Mouse (Mus musculus) hindbrain, embryonic 12.5 days (tissue): ENCODE measurements around the gene Hspa1a. TPM values are rescaled to one million over a fixed set of nuclear protein-coding genes. Genes with fewer than 3 reads are reported as not detected.
"Not testable (repeated sequence)": the region's sequence is repeated elsewhere in the genome, so short reads cannot be mapped to it uniquely, and the experiment has no call there.

Experiments used
- ATAC-seq: fragments of 200-750 bp; cut with Nextera tagmentation; 2 replicates; pipeline ENCODE4 v1.8.0; 2017; ENCODE audit warnings: moderate TSS enrichment; ENCODE audit not compliant: low FRiP score
- H3K27ac ChIP-seq: fragments of 300-500 bp; sonication (generic); 2 replicates; pipeline ENCODE4 v1.5.1; 2016; ENCODE audit warnings: mild to moderate bottlenecking
- H3K27me3 ChIP-seq: fragments of 300-500 bp; sonication (generic); 2 replicates; pipeline ENCODE4 v1.6.1; 2016; ENCODE audit warnings: mild to moderate bottlenecking
- H3K36me3 ChIP-seq: fragments of 300-500 bp; sonication (generic); 2 replicates; pipeline ENCODE4 v1.6.1; 2016; ENCODE audit warnings: mild to moderate bottlenecking
- H3K4me1 ChIP-seq: fragments of 300-500 bp; sonication (generic); 2 replicates; pipeline ENCODE4 v1.6.1; 2016
- H3K4me2 ChIP-seq: fragments of 300-500 bp; sonication (generic); replicated peaks from 2 replicates; pipeline ENCODE4 v1.6.1; 2016; ENCODE audit warnings: mild to moderate bottlenecking
- H3K4me3 ChIP-seq: fragments of 300-500 bp; sonication (generic); 2 replicates; pipeline ENCODE4 v1.5.1; 2016; ENCODE audit warnings: mild to moderate bottlenecking
- H3K9ac ChIP-seq: fragments of 300-500 bp; sonication (generic); 2 replicates; pipeline ENCODE4 v1.6.1; 2016; ENCODE audit warnings: mild to moderate bottlenecking, moderate library complexity
- H3K9me3 ChIP-seq: fragments of 300-500 bp; sonication (generic); replicated peaks from 2 replicates; pipeline ENCODE4 v1.6.1; 2016; ENCODE audit warnings: mild to moderate bottlenecking
- WGBS: fragments of 180-500 bp; shearing (Covaris S2); methylation state at CpG from one replicate; pipeline ENCODE4 v1.1.7; 2016; 5-methylcytosine and 5-hydroxymethylcytosine counted together
- polyA plus RNA-seq: library from polyadenylated mRNA; unstranded; fragments of >200 nt; fragmentation: Nextera tagmentation; extraction: Ambion mirVana; gene quantifications from 2 replicates; pipeline ENCODE4 v1.2.1, GENCODE M21; 2016

Hspa1a gene
- polyA plus RNA-seq, 1 experiment from 2014 or later, result 2.2 TPM

- WGBS, result 32% methylated on average over 10 of the region's 10 CpGs
These were observed 21.2 kb downstream of the Hspa1a start for GRCm38 (mm10) chr17:34950514-34951455.

DNA sequence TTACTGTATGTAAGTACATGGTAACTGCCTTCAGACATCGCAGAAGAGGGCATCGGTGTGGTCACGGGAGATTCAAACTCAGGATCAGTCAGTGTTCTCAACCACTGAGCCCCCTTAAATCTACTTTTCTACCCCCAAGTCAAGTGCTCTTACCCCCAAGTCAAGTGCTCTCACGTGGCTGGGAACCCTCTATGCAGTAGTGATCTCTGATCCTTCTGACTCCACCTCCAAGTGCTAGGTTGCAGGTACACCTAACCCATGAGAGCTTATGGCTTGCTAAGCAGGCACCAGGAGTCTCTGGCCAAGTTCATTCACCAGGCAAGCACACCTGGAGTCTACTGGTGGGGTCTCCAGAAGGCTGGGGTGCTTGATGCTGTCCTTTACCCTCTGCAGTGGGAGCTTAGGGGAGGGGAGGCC, 22.4 kb downstream of the Hspa1a start:
- Histone ChIP-seq H3K9me3 (no peaks in the 10 kb centered on the region), H3K9ac (no peak overlapping the region), H3K27me3 (no peaks in the 10 kb centered on the region), H3K4me1 (peaks cover 13% of the 10 kb centered on the region), H3K4me2 (no peak overlapping the region), H3K4me3 (no peak overlapping the region), H3K36me3 (peaks cover 17% of the 10 kb centered on the region), H3K27ac (no peak overlapping the region)
- 41% methylated on average over 4 of the region's 4 CpGs for WGBS
- ATAC-seq, result no peak

More at GRCm38 (mm10) chr17:34950514-34951455, 21.2 kb downstream of the Hspa1a start:
- Histone ChIP-seq H3K27ac (peak overlapping the region; percentile 91), H3K36me3 (peaks cover 17% of the 10 kb centered on the region), H3K27me3 (peaks cover 11% of the 10 kb centered on the region), H3K4me3 (peak overlapping the region; percentile 82), H3K4me2 (peak overlapping the region; percentile 95), H3K9me3 (no peaks in the 10 kb centered on the region), H3K4me1 (peaks cover 13% of the 10 kb centered on the region), H3K9ac (peak overlapping the region; percentile 95)
- ATAC-seq, result no peak

DNA sequence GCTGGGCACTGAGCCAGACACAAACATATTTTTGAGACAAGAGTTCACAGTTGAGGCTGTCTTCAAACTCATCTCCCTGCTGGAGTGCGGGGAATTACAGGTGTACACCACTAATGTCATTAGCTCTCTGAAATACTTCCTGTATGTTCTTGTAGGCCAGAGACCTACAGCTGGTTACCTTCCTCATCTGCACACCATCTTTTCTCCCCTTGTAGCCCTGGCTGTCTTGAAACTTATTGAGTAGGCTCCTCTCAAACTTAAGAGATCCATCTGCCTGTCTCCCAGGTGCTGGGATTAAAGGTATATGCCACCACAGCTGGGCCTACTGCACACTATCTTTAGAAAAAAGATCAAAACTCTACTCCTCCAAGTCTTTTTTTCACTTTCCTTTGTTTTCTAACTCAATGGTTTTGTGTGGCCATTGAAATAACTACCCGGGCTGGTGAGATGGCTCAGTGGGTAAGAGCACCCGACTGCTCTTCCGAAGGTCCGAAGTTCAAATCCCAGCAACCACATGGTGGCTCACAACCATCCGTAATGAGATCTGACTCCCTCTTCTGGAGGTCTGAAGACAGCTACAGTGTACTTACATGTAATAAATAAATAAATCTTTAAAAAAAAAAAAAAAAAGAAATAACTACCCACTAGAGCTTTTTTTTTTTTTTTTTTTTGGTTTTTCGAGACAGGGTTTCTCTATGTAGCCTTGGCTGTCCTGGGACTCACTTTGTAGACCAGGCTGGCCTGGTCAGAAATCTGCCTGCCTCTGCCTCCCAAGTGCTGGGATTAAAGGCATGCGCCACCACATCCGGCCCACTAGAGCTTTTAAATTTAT, 23.0 kb downstream of the Hspa1a start:
- H3K9me3 ChIP-seq, H3K27ac ChIP-seq, H3K4me3 ChIP-seq, H3K9ac ChIP-seq, H3K27me3 ChIP-seq, H3K4me2 ChIP-seq, ATAC-seq: not testable (repeated sequence)
- Histone ChIP-seq H3K36me3 (peaks cover 17% of the 10 kb centered on the region), H3K4me1 (peaks cover 13% of the 10 kb centered on the region)
- 65% methylated on average over 9 of the region's 9 CpGs for WGBS

DNA sequence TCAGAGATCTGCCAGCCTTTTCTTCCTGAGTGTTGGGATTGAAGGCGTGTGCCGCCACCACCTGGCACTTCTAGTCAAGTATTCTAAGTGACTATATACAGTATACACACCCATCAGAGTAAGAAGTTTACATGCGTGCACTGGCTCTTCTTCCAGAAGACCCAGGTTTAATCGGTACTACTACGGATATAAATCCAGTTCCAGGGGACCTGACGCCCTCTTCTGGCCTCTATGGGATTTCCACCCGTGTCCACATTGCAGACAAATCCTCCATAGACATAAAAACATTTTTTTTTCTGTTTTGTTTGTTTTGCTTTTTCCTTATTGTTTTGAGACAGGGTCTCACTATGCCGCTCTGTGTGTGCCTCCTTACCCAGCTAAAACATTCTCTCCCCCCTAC, 24.4 kb downstream of the Hspa1a start:
- Histone ChIP-seq H3K9me3 (no peaks in the 10 kb centered on the region), H3K9ac (no peak overlapping the region), H3K4me3 (no peak overlapping the region), H3K27me3 (no peaks in the 10 kb centered on the region), H3K4me2 (no peak overlapping the region), H3K4me1 (peaks cover 13% of the 10 kb centered on the region), H3K27ac (peak overlapping the region; percentile 35; the same call in 1 of the 2 replicates), H3K36me3 (peaks cover 17% of the 10 kb centered on the region)
- no peak for ATAC-seq
- WGBS, result 35% methylated on average over 8 of the region's 8 CpGs

GRCm38 (mm10) chr17:34946486-34947140, 25.3 kb downstream of the Hspa1a start:
- H3K4me2 ChIP-seq, result no peak overlapping the region
- no peak overlapping the region for H3K4me3 ChIP-seq
- H3K9ac ChIP-seq, result no peak overlapping the region
- H3K36me3 ChIP-seq, result peaks cover 17% of the 10 kb centered on the region
- 93% methylated on average over 5 of the region's 5 CpGs for WGBS
- H3K4me1 ChIP-seq, result peaks cover 16% of the 10 kb centered on the region
- H3K27ac ChIP-seq, result no peak overlapping the region
- no peaks in the 10 kb centered on the region for H3K27me3 ChIP-seq
- no peak for ATAC-seq
- no peaks in the 10 kb centered on the region for H3K9me3 ChIP-seq

DNA sequence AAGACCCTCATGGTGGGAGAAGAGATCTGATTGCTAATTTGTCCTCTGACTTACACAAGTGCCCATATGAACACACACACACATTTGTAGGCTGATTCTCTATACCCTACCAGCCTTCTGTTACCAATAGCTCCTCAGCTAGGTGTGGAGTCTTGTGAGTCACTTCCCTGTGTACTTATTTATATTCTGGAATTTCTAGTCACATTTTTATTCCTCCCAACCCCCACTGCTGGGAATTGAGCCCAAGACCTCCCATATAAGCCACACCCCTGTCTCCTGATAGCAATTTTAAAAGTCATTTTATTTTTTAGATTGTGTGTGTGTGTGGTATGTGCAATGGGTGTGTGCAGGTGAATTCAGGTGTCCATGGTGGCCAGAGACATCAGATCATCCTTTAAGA, 27.6 kb downstream of the Hspa1a start:
- no peak overlapping the region for H3K4me2 ChIP-seq
- H3K4me1 ChIP-seq, result peaks cover 6% of the 10 kb centered on the region; the same call in 1 of the 2 replicates
- no peak overlapping the region for H3K9ac ChIP-seq
- H3K27me3 ChIP-seq, result no peaks in the 10 kb centered on the region
- peaks cover 1% of the 10 kb centered on the region for H3K36me3 ChIP-seq
- no peak overlapping the region for H3K27ac ChIP-seq
- H3K9me3 ChIP-seq, result no peaks in the 10 kb centered on the region
- ATAC-seq, result no peak
- H3K4me3 ChIP-seq, result no peak overlapping the region

GRCm38 (mm10) chr17:34943128-34943815, 28.7 kb downstream of the Hspa1a start:
- no peak for ATAC-seq
- WGBS, result 80% methylated on average over 4 of the region's 4 CpGs
- Histone ChIP-seq H3K27ac (no peak overlapping the region), H3K27me3 (no peaks in the 10 kb centered on the region), H3K4me3 (no peak overlapping the region), H3K36me3 (no peaks in the 10 kb centered on the region), H3K4me2 (no peak overlapping the region), H3K9ac (no peak overlapping the region), H3K4me1 (peaks cover 6% of the 10 kb centered on the region; the same call in 1 of the 2 replicates), H3K9me3 (no peaks in the 10 kb centered on the region)

- Histone ChIP-seq H3K4me3 (peak overlapping the region; percentile 15), H3K36me3 (no peaks in the 10 kb centered on the region), H3K9ac (peak overlapping the region; percentile 5; the same call in 1 of the 2 replicates), H3K27me3 (no peaks in the 10 kb centered on the region), H3K9me3 (no peaks in the 10 kb centered on the region), H3K4me1 (peaks cover 6% of the 10 kb centered on the region; the same call in 1 of the 2 replicates), H3K4me2 (peak overlapping the region; percentile 43), H3K27ac (no peak overlapping the region)
- ATAC-seq, result no peak
- WGBS, result 12% methylated on average over 15 of the region's 15 CpGs
These were observed 30.5 kb downstream of the Hspa1a start for GRCm38 (mm10) chr17:34941344-34942041.

DNA sequence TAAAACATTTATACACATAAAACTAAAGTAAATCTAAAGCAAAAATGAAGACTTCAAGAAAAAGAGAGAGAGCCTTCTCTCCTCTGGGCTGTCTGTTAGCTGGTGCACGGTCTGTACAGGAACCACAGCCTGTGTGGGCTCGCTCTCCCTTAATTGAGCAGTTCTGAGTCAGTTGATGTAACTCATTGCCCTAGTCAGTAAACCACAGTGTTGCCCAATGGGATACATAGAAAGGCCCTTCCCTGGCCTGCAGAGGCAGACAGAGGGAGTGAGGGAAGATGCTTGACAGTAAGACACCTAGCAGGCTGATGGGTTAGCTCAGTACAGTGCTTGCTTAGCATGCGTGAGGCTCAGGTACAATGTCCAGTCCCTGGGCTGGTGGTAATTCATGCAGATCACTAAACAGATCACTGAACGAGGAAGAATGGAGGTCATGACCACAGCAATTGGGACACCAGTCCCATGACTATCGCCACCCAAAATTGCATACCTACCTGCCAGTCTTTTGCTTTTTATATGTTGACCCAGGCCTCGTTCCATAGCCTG, 33.9 kb downstream of the Hspa1a start:
- Histone ChIP-seq H3K9ac (no peak overlapping the region), H3K4me1 (peaks cover 14% of the 10 kb centered on the region; the same call in 1 of the 2 replicates), H3K27ac (no peak overlapping the region), H3K4me3 (no peak overlapping the region), H3K4me2 (no peak overlapping the region), H3K27me3 (no peaks in the 10 kb centered on the region), H3K36me3 (peaks cover 13% of the 10 kb centered on the region; the same call in 1 of the 2 replicates), H3K9me3 (no peaks in the 10 kb centered on the region)
- 85% methylated on average over 6 of the region's 6 CpGs for WGBS
- no peak for ATAC-seq

DNA sequence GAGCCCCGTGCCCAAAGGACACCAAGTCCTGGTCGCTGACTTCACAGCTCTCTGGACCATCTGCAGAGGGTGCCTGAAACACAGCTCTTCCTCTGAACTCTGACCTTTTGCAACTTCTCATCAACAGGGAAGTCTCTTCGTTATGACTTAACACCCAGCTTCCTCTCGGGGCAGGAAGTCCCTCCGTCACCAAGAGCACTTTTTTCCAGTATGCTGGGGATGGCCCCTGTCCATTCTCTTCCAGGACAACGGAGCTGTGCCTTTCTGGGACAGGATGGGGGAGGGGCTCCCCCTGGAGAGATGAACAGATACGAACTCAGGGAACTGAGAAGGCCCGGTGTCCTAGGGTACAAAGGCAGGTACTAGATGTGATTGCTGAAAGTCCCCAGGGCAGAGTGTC, 37.1 kb downstream of the Hspa1a start:
- Histone ChIP-seq H3K9ac (no peak overlapping the region; the same call in 1 of the 2 replicates), H3K27ac (no peak overlapping the region), H3K9me3 (no peaks in the 10 kb centered on the region), H3K36me3 (peaks cover 13% of the 10 kb centered on the region; the same call in 1 of the 2 replicates), H3K4me1 (peaks cover 15% of the 10 kb centered on the region), H3K4me2 (no peak overlapping the region), H3K4me3 (no peak overlapping the region), H3K27me3 (no peaks in the 10 kb centered on the region)
- ATAC-seq, result no peak
- 42% methylated on average over 8 of the region's 8 CpGs for WGBS

GRCm38 (mm10) chr17:34934031-34934430, 37.9 kb downstream of the Hspa1a start:
- WGBS, result 68% methylated on average over 24 of the region's 24 CpGs
- no peak for ATAC-seq
- H3K9ac ChIP-seq, result 0 out of 2 replicates have a peak overlapping the region, but pooled peaks have one; percentile 23
- H3K27ac ChIP-seq, result no peak overlapping the region
- no peaks in the 10 kb centered on the region for H3K27me3 ChIP-seq
- peaks cover 15% of the 10 kb centered on the region for H3K4me1 ChIP-seq
- H3K36me3 ChIP-seq, result peaks cover 13% of the 10 kb centered on the region; the same call in 1 of the 2 replicates
- no peak overlapping the region for H3K4me2 ChIP-seq
- no peaks in the 10 kb centered on the region for H3K9me3 ChIP-seq
- H3K4me3 ChIP-seq, result no peak overlapping the region
